Mouse (Mus musculus): ENCODE data around the gene Loxl3.

Gene Loxl3

DNA sequence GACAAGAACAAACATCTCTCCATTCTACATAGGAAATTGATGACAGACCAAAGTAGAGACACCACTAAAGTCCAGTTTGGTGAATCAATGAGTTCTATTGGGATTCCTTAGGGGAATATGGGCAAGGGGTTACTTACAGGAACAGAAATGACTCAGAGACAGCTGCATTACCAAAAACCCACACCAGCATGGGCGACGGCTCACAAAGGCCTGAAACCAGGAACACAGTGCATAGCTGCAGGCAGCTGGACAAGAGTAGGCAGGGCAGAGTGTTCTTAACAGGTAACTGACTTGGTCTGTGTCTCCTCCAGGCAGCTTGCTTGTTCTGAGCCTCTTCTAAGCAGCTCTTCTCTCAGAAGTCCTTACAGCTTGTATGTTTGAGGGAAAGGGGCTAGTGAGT is 18.2 kb upstream of the Loxl3 start:
- no peak for DNase-seq (ENCODE audit: extremely low read depth, low read depth)

DNA sequence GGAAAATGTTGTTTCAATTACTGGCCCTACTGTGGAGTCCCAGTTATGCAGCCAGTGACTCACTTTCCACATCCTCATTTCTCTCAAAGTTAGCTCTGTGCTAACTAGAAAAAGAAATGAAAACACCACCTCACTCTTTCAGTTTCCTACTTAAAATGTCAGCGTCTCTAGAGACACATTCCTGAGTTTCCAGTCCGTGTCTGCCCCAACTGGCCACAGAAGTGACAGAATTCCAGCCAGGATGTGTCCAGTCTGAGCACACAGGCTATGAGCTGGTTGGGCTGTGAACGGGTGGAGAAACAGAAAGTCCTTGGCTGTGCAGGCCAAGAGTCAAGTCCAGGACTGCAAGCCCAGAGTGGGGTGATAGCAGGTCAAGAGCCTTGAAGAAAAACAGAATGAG is 16.8 kb upstream of the Loxl3 start:
- no peak for DNase-seq (ENCODE audit: extremely low read depth, low read depth)

DNA sequence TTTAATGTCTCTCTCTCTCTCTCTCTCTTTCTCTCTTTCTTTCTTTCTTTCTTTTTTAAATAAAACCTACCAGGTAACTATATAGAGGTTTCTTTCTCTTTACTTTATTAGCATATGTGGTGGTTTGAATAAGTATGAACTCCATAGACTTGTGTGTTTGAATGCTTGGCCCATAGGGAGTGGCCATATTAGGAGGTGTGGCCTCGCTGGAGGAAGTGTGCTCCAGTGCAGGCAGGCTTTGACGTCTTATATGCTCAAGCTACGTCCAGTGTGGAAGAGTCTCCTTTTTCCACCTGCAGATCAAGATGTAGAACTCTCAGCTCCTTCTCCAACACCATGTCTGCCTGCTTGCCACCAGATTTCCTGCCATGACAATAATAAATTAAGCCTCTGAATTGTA is 14.9 kb upstream of the Loxl3 start:
- DNase-seq (ENCODE audit: extremely low read depth, low read depth), result no peak

- DNase-seq (ENCODE audit: extremely low read depth, low read depth), result no peak
Measured at GRCm38 (mm10) chr6:83020121-83020520, 13.9 kb upstream of the Loxl3 start.

DNA sequence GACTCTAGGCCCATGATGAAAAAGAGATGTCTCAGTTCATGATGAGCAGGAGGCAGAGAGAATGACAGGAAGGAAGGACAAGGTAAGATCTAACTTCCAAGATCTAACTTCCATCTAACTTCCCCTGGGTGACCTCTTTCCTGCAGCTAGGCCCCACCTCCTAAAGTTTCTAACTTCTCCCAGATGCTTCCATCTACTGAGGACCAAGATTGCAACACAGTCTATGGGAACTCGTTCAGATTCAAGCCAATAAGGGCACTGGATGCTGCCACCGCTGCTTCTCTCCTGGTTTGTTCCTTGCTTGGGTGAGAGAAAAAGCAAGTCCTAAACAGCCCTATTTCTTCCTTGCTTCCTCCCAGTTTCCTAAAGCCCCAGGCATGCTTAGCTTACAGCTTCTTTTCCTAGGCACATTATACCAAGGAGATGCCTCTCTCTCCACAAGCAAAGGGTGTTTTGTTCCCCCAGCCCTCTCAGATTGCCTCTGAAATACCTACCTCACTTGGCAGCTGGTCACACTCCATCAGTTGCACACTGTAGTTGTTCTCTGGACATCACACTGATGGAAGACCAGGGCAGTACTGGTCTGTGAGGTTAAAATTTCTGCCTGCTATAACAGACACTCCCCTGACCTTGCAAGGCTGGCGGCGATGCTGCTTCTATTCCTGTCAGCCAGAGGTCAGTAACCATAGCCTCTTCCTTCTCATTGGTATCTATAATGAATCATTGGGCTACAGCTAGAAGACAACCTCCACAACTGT is 13.0 kb upstream of the Loxl3 start:
- no peak for DNase-seq (ENCODE audit: extremely low read depth, low read depth)

DNA sequence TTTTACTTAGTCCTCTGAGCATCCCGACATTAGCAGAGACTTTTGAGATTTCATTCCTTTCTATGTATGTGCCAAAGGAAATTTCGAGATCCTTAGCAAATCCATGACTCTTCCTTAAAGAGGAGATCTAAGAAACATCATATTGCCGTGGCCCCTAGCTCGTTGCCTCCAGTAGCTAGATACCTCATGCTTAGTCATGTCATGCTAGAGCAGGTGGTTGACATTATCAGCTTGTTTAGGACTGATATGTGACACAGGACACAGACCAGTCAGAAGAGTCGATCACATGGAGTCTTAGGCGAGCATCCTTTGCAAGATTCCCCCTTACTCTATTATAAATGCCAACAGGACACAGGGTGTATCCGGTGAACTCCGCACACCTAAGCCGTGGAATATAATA is 11.0 kb upstream of the Loxl3 start:
- no peak for DNase-seq (ENCODE audit: extremely low read depth, low read depth)

DNA sequence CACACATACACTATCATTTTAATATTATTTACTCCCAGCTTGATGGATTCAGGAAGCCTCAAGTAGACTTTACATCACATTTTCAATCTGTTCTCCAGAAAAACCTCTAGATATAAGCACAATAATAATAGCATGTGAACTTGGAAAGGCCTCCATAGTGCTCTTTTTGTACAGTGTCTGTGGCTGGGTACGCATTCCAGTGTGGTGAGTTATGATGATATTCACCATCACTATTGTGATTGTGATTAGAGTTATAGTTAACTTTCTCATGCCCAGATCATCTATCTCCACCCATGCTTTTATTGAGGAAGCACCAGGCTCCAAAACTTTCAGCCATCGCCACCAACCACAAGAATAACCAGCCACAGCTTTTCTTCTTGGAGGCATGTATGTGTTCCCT is 10.2 kb upstream of the Loxl3 start:
- no peak for DNase-seq (ENCODE audit: extremely low read depth, low read depth)

GRCm38 (mm10) chr6:83024421-83024820 is 9.6 kb upstream of the Loxl3 start:
- DNase-seq (ENCODE audit: extremely low read depth, low read depth), result no peak

DNA sequence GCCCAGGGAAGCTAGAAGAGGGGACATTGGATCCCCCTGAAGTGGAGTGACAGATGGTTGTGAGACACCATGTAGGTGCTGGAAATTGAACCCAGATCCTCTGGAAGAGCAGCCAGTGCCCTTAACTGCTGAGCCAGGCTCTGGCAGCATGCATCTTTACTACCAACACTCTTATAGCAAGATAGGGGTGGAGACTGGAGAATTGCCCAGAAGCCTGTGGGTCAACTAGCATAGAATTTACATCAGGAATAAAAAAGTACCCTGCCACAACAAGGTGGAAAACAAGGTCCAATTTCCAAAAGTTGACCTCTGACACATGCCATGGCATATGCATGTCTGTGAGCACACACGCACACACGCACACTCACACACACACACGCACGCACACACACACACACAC is 8.8 kb upstream of the Loxl3 start:
- no peak for DNase-seq (ENCODE audit: extremely low read depth, low read depth)

DNA sequence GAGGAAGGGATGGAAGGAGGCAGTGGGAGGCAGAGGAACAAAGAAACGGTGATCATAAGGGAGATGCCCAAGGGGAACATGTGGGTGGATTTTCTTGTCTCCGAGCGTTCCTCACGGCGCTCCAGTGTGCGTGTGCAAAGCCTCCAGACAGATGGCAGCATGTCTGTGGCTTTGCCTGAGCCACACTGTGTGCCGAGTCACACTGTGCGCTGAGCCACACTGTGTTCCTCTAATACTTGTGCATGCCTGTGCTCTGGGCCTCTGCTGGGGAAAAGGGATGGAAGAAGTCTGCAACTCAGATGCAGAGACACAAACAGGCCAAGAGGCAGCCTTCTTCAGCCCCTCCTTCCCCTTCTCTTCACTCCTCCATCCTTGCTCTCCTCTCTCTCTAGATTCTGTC is 6.7 kb upstream of the Loxl3 start:
- no peak for DNase-seq (ENCODE audit: extremely low read depth, low read depth)

DNA sequence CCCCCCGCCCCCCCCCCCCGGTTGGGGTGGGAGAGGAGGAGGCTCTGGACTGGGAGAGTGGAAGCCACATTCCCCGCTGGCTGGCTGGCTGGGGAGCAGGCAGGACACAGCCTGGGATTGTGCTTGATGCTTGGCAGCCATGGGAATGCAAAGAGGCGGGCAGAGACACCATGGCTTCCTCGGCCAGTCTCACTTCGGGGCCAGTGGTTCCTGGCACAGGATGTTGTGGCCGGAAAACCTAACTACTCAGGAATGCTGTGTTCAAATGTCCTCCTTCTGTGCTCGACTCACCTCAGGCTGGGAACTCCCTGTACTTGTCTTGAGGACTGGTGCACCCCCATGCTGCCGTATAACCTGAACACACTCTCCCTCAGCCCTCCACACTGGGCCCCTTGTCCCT is 6.3 kb upstream of the Loxl3 start:
- DNase-seq (ENCODE audit: extremely low read depth, low read depth), result no peak

- DNase-seq (ENCODE audit: extremely low read depth, low read depth), result no peak
Measured at GRCm38 (mm10) chr6:83029777-83030176, 4.2 kb upstream of the Loxl3 start.

- DNase-seq (ENCODE audit: extremely low read depth, low read depth), result no peak
Measured at GRCm38 (mm10) chr6:83031111-83031510, 2.9 kb upstream of the Loxl3 start.

- DNase-seq (ENCODE audit: extremely low read depth, low read depth), result no peak
Measured at GRCm38 (mm10) chr6:83031921-83032590, 1.9 kb upstream of the Loxl3 start.

DNA sequence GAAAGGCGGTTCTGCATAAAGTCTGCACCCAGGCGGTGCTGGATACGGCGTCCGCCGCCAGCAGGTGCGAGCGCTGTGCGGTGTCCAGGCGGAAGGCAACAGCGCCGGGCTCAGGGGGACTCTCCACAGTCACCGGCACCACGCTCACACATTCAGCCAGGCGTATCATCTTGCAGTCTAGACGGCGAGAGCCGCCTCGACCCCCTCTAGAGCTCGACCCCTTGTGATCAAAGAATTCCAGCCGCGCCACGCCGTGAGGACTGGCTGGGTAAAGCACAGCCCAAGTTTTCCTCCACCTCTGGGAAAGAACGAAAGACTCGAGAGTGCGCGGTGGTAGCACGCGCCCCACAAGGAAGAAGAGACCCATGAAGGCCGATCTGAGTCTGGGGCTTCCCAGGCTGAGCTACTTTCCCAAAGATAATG is 1.2 kb upstream of the Loxl3 start:
- DNase-seq (ENCODE audit: extremely low read depth, low read depth), result no peak

- DNase-seq (ENCODE audit: extremely low read depth, low read depth), result no peak
Measured at GRCm38 (mm10) chr6:83034463-83035055, 586 bp downstream of the Loxl3 start.

GRCm38 (mm10) chr6:83037188-83037587 is 3.2 kb downstream of the Loxl3 start:
- no peak for DNase-seq (ENCODE audit: extremely low read depth, low read depth)

DNA sequence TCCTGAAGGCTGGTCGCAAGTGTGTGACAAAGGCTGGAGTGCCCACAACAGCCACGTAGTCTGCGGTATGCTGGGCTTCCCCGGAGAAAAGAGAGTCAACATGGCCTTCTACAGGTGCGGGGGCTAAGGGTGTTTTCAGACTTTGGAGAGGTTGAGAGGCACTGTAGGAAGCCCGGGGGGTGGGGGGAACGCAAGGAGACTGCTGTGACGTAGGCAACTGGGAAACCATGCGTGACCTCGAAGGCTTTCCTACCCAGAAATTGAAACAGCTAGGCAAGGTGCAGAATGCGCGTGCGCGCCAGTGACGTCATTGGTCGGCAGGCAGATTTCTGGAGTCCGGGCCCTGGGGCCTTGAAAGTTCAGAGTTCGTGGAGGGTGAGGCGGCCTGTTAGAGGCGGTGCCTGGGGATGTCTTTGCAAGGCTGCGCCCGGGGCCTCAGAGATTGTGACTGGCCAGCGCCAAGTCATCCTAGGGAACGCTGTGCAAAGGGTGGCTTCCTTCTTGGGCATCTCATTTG is 4.6 kb downstream of the Loxl3 start:
- DNase-seq (ENCODE audit: extremely low read depth, low read depth), result no peak

- no peak for DNase-seq (ENCODE audit: extremely low read depth, low read depth)
Measured at GRCm38 (mm10) chr6:83040601-83041000, 6.6 kb downstream of the Loxl3 start.

DNA sequence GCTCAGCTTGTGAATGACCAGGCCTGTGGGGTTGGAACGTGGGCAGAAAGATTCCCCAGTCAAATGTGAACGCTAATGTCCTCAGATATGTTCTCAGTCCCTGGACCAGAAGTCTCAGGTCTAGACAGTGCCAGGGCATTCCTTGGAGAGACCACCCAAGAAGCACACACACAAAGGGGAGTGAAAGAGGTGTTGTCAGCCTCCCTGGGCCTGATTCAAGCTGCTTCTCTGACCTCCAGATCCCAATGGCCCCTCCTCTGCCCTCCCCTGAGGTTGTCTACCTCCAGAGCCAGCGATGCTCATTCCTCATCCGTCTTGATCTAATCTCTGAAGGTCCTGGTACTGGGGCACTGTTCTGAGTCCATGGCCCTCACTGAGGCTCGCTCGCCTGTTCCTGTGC is 9.6 kb downstream of the Loxl3 start:
- DNase-seq (ENCODE audit: extremely low read depth, low read depth), result no peak

- DNase-seq (ENCODE audit: extremely low read depth, low read depth), result no peak
Measured at GRCm38 (mm10) chr6:83043993-83044392, 10.0 kb downstream of the Loxl3 start.

GRCm38 (mm10) chr6:83044742-83045141 is 10.8 kb downstream of the Loxl3 start:
- DNase-seq (ENCODE audit: extremely low read depth, low read depth), result peak; percentile 77

DNA sequence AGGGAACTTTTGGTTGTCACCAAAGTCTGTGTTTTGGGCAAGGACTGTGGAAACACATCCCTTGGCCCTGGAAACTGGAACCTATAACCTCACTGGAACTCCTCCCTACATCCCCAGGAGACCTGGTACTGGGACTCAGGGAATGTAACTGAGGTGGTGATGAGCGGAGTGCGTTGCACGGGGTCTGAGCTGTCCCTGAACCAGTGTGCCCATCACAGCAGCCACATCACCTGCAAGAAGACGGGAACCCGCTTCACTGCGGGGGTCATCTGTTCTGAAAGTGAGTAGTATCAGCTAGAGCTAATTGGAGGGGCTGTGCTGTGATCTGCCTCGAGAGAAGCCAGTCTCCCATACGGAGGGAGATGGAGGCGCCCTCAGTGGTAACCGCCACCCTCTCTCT is 15.4 kb downstream of the Loxl3 start:
- DNase-seq (ENCODE audit: extremely low read depth, low read depth), result no peak

Data from MEL-GATA-1-ER (cell line).